Mouse (Mus musculus) mesoderm, embryonic 11.5 days (tissue): Measurements from ENCODE around the gene Hmgb3.
A peak's percentile ranks its signal among the peaks of the same experiment; 100 is the strongest.
"Not testable (repeated sequence)": the region's sequence is repeated elsewhere in the genome, so short reads cannot be mapped to it uniquely, and the experiment has no call there.

ENCODE experiments used
- DNase-seq: peaks from one replicate; pipeline ENCODE4 v3.0.0-alpha.2; 2012; ENCODE audit warnings: low read depth, low spot score

Gene Hmgb3

GRCm38 (mm10) chrX:71555415-71556114, at the start of gene Hmgb3:
Gene Hmgb3, plus strand, starts transcription at chrX:71555918.
- DNase-seq: peak; percentile 92

- DNase-seq: not testable (repeated sequence)
Observed at GRCm38 (mm10) chrX:71506591-71506990, 49.1 kb upstream of the Hmgb3 start.

DNA sequence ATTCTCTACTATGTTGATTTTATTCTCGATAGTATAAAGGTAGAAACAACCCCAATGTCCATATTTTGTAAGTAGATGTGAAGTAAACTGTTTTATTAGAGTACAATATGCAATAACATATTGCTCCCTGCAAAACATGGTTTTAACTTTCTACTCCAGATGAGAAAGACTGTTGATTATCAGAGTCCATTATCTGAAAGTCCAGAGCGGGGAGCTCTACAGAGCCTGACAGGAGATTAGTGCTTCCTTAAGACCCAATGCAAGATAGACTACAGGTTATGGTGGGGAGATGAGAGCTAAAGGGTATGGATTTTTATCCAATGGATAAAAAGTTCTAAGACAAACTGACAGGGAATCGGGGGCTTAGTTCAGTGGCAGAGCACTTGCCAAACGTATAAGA, 36.5 kb upstream of the Hmgb3 start:
- DNase-seq: no peak

DNA sequence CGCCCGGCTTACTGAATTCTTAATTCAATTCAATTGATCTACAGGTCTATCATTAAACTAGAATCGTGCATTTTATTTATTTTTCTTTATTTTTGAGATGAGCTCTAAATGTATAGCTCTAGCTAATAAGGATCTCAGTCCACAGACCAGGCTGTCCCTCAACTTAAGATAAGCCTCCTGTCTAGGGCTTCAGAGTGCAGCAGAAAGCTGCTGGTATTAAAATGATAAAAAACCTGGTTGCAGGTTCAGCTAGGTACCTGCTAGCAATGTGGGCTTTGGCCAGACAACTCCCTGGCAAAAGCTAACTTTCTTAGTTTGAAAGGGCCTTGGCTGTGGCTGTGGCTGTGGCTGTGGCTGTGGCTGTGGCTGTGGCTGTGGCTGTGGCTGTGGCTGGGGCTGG, 32.8 kb upstream of the Hmgb3 start:
- no peak for DNase-seq

DNA sequence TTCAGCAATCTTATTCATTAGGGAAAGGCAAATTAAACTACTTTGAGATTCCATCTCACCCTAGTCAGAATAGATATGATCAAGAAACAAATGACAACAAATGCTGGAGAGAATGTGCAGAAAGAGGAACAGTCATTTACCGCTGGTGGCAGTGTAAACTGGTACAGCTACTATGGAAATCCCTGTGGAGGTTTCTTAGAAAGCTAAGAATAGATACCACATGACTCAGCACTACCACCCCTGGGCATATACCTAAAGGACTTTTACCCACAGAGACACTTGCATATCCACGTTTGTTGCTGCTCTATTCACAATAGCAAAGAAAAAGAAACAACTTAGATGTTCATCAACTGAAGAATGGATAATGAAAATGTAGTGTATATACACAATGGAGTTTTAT, 31.4 kb upstream of the Hmgb3 start:
- no peak for DNase-seq

DNA sequence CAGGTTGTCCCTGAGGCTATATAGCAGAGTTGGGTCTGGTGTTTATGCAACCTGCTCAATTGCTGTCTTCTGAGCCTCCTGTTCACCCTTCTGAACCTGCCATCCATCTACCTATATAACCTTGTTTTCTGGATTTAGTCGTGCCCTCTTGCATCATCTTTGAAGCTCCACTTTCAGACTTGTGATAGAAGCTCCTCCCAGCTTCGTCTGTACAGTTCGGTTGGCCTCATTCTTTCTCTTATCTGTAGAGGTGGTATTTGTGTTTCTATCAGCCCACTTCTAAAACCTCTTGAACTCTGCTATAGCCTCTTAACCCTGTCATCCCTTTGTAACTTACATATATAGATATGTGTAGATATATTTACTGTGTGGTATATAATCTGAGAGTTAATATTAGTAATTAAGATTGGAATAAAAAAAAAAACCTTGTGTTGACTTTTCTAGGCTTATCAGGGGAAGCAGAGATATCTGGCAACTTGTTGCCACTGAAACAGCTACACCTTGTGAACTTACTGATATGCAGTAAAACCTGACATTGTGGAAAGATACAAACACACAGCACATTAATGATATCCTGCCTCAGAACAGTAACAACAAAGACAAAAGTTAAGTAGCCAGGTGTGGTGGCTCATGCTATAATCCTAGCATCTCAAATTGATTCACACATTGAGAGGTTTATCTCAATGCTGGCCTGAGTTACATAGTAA, 30.0 kb upstream of the Hmgb3 start:
- no peak for DNase-seq

DNA sequence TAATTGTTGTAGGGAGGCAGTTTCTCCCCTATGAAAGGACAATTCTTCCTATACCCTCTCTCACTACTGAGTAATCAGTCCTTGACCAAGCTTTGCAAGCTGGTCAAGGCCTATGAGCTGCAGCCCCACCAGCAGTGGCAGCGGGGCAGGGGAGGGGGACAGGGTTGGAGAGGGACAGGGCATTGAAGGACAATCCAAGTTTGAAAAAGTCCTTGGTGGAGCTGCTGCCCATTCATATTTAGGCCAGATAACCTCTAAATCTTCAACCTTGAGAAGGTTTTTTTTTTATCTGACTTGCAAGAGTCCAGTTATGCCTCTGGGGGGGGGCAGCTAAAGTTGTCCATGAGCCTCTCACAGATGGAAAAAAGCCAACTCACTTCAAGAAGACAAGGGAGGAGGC, 28.3 kb upstream of the Hmgb3 start:
- DNase-seq: no peak

DNA sequence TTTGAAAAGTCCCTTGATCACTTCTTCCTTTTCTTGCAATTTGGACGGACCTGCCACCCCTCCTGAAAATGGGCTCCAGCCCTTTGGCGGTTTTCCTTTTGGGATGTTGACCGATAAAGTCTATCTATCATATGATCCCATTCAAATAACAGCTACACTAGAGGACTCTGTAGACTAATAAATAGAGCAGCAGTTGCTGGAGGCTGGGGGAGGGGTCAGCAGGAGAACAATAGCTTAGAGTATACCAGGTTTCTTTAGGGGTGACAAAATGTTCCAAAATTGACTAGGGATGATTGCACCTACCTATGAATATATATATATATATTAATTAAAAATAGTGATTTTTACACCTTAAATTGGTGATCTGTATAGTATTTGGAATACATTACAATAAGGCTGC, 27.6 kb upstream of the Hmgb3 start:
- DNase-seq: no peak

GRCm38 (mm10) chrX:71528646-71529045, 27.1 kb upstream of the Hmgb3 start:
- peak; percentile 22 for DNase-seq

DNA sequence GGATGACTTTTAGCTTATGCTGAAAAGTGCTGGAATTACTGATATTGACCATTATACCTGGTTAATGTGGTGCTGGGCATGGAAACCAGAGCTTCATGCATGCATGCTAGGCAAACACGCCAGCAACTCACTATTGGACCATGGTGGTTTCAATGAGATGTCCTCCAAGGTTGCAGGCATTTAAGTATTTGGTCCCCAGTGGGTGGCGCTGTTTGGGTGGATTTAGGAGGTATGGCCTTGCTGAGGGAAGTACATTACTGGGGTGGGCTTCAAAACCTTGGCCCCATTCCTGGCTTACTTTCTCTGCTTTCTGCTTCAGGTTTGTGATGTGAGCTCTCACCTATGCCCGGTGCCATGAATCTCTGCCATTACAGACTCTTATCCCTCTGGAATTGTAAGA, 23.1 kb upstream of the Hmgb3 start:
- DNase-seq: no peak

DNA sequence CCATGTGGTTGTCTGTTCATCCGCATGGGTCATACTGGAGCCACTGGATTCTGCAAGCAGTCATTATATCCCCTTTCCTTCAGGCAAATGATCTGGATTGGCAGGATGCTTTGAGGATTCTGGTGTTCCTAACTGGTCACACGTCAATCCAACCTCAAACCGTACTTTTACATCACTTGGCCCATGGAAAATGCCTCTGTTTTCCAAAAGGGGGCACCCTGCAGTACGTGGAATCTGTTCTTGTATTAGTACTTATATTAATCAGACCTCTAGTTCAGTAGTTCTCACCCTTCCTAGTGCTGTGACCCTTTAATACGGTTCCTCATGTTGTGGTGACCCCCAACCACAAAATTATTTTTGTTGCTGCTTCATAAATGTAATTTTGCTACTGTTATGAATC, 21.6 kb upstream of the Hmgb3 start:
- DNase-seq: no peak

DNA sequence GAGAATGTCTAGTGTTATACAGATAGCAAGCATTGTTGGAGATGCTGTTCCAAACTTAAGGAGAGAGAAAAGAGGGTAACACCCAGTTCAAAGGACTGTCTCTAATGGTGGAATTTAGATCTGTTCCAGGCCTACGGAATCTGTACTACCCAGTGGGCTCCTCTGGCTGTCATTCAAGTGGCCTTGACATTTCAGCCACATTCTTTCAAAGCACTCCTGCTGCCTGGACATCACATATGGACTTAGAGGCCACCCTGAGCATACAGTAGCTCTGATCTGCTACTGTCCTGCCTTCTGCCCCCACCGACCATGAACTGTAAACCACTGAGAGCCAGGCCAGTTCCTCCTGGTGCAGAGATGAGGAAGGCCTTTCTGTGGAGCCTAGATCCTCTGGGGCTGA, 17.9 kb upstream of the Hmgb3 start:
- no peak for DNase-seq

- DNase-seq: no peak
Observed at GRCm38 (mm10) chrX:71540821-71541510, 14.8 kb upstream of the Hmgb3 start.

DNA sequence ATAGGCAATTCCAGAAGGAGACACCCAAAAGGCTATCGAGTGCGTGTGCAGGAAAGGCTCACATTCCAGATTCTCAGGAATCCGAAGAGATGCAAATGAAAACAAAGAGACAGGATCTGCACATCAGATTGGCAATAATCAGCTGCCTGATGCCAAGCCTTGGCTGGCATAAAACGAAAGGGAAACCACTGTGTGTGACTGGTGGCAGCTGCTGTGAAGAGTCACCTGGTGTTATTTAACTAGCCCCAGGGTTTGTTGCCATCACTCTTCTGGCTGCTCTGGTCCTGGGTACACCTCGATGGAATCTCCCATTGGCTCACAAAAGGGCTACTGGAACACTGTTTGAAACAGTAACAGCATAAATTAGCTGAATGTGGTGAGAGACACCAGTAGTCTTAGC, 11.0 kb upstream of the Hmgb3 start:
- DNase-seq: no peak

DNA sequence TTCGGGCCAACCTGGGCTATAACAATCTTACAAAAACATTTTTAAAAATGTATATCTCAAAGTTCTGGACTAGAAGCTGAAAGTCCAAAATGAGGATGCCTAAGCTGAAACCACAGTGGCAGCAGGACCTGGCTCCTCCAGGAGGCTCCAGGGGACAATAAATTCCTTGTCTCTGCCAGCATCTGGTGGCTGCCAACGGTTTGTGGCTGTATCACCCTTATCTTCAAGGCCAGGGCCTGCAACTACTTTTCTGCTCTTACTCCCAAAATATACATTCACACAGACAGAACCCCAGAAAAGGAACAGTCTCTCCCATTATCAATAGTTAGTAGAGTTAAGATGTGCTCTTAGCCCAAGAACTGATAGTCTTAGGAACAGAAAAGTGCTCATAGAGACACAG, 10.6 kb upstream of the Hmgb3 start:
- no peak for DNase-seq

- peak; percentile 34 for DNase-seq
Observed at GRCm38 (mm10) chrX:71556115-71556941, 610 bp downstream of the Hmgb3 start.

- peak; percentile 39 for DNase-seq
Observed at GRCm38 (mm10) chrX:71556965-71557491, 1.3 kb downstream of the Hmgb3 start.

GRCm38 (mm10) chrX:71559336-71559735, 3.6 kb downstream of the Hmgb3 start:
- no peak for DNase-seq

- no peak for DNase-seq
Observed at GRCm38 (mm10) chrX:71560796-71561195, 5.1 kb downstream of the Hmgb3 start.

DNA sequence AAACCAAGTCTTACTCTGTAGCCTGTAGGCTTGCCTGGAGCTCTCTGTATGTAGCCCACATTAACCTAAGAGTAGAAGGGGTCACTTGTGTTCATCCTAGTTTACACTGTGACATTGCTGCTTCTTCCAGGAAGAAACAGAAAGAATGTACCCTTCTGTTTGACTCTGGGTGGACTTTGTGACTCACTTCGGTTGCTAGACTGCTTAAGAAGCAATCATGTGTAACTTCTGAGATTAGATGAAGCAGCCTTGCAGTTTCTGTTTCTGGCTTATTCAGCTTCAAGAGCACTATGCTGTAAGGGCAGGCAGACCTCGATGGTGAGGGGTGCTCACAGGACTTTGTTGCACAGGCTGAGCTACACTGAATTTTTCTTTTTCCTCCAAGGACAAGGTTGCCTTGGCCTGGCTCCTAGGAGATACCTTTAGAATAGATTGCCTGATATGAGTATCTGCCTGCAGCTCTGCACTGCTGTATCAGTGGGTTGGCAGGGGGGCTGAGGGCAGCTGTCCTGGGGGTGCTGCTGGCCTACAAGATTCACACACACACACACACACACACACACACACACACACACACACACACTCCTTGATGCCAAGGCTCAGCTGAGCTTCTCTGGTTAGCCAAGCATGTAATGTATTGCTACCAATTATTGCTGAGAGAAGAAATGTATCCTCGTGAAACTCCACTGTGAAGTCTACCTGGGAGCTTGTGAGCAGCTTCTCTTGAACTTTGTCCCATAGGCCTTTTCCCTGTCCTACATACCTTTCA, 17.6 kb downstream of the Hmgb3 start:
- no peak for DNase-seq

GRCm38 (mm10) chrX:71575550-71575949, 19.8 kb downstream of the Hmgb3 start:
- no peak for DNase-seq
